Mouse (Mus musculus) embryonic facial prominence, embryonic 15.5 days (tissue): ENCODE measurements around the gene Fem1a. TPM values are rescaled to one million over a fixed set of nuclear protein-coding genes. Genes with fewer than 3 reads are reported as not detected.
A peak's percentile ranks its signal among the peaks of the same experiment; 100 is the strongest.

ENCODE experiments used
- ATAC-seq: fragments of 200-750 bp; cut with Nextera tagmentation; 2 replicates; pipeline ENCODE4 v1.8.0; 2017; ENCODE audit warnings: low read depth, moderate TSS enrichment; ENCODE audit not compliant: insufficient number of reproducible peaks, low FRiP score, low TSS enrichment
- H3K27ac ChIP-seq: fragments of 300-500 bp; sonication (generic); replicated peaks from 2 replicates; pipeline ENCODE4 v1.5.1; 2015; ENCODE audit warnings: mild to moderate bottlenecking, inconsistent platforms
- H3K27me3 ChIP-seq: fragments of 300-500 bp; sonication (generic); 2 replicates; pipeline ENCODE4 v1.6.1; 2015; ENCODE audit warnings: inconsistent platforms
- H3K36me3 ChIP-seq: fragments of 300-500 bp; sonication (generic); 2 replicates; pipeline ENCODE4 v1.6.1; 2015; ENCODE audit warnings: mild to moderate bottlenecking, inconsistent platforms
- H3K4me1 ChIP-seq: fragments of 300-500 bp; sonication (generic); 2 replicates; pipeline ENCODE4 v1.6.1; 2015; ENCODE audit warnings: inconsistent platforms
- H3K4me2 ChIP-seq: fragments of 300-500 bp; sonication (generic); replicated peaks from 2 replicates; pipeline ENCODE4 v1.6.1; 2015; ENCODE audit warnings: mild to moderate bottlenecking, inconsistent platforms
- H3K4me3 ChIP-seq: fragments of 300-500 bp; sonication (generic); replicated peaks from 2 replicates; pipeline ENCODE4 v1.5.1; 2015; ENCODE audit warnings: mild to moderate bottlenecking, inconsistent platforms
- H3K9ac ChIP-seq: fragments of 300-500 bp; sonication (generic); 2 replicates; pipeline ENCODE4 v1.6.1; 2015; ENCODE audit warnings: inconsistent platforms
- H3K9me3 ChIP-seq: fragments of 300-500 bp; sonication (generic); replicated peaks from 2 replicates; pipeline ENCODE4 v1.6.1; 2016; ENCODE audit warnings: inconsistent platforms
- WGBS: fragments of 180-500 bp; shearing (Covaris S2); methylation state at CpG from one replicate; pipeline ENCODE4 v1.1.7; 2015; 5-methylcytosine and 5-hydroxymethylcytosine counted together
- microRNA counts: library from miRNA; unstranded; fragments of <30 nt; microRNA quantifications from one replicate; lab custom pipeline; 2016
- microRNA-seq: library from miRNA; unstranded; fragments of <30 nt; microRNA quantifications from one replicate; pipeline ENCODE4, GENCODE M21; 2016; ENCODE audit warnings: borderline number of aligned reads
- polyA plus RNA-seq: library from polyadenylated mRNA; unstranded; fragments of >200 nt; fragmentation: Nextera tagmentation; extraction: Ambion mirVana; gene quantifications from 2 replicates; pipeline ENCODE4 v1.2.1, GENCODE M21; 2015

The Fem1a gene
- polyA plus RNA-seq, 1 experiment from 2014 or later, result 15.0 TPM

DNA sequence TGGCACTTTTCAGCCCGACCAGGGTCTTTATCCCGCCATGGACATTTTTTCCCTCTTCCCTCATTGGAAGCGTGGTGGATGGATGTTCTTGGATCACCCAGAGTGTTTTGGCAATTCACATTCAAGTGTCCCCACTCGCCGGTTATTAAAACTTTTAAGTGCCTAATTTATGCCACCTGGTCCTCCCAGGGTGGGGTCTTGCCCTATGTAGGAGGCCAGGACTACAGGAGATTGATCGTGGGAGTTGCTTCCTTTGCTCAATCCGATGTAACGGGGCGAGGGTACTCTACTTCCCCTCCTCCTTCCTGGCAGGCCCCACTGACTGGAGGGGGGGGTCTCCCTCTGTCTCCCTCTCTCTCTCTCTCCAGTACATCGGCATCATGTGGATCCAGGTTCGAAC is 48.1 kb downstream of the Fem1a start:
- Histone ChIP-seq H3K36me3 (peaks cover 16% of the 10 kb centered on the region; the same call in 1 of the 2 replicates), H3K27ac (peak overlapping the region; percentile 51; the same call in 1 of the 2 replicates), H3K9ac (peak overlapping the region; percentile 64), H3K4me3 (peak overlapping the region; percentile 77), H3K4me2 (peak overlapping the region; percentile 100), H3K4me1 (peaks cover 59% of the 10 kb centered on the region), H3K9me3 (no peaks in the 10 kb centered on the region), H3K27me3 (no peaks in the 10 kb centered on the region)
- 8% methylated on average over 11 of the region's 11 CpGs for WGBS
- ATAC-seq, result no peak

- no peak for ATAC-seq
- H3K27ac ChIP-seq, result peak overlapping the region; percentile 51; the same call in 1 of the 2 replicates
- H3K4me3 ChIP-seq, result peak overlapping the region; percentile 77
- H3K4me2 ChIP-seq, result peak overlapping the region; percentile 100
- H3K36me3 ChIP-seq, result peaks cover 18% of the 10 kb centered on the region
- peaks cover 59% of the 10 kb centered on the region for H3K4me1 ChIP-seq
- H3K9me3 ChIP-seq, result no peaks in the 10 kb centered on the region
- H3K27me3 ChIP-seq, result no peaks in the 10 kb centered on the region
- WGBS, result 17% methylated on average over 9 of the region's 9 CpGs
- peak overlapping the region; percentile 64 for H3K9ac ChIP-seq
Measured at GRCm38 (mm10) chr17:56305156-56305555, 48.5 kb downstream of the Fem1a start.

GRCm38 (mm10) chr17:56305826-56306225 is 49.2 kb downstream of the Fem1a start:
- no peak for ATAC-seq
- H3K9me3 ChIP-seq, result no peaks in the 10 kb centered on the region
- H3K27me3 ChIP-seq, result no peaks in the 10 kb centered on the region
- H3K36me3 ChIP-seq, result peaks cover 25% of the 10 kb centered on the region
- peak overlapping the region; percentile 100 for H3K4me2 ChIP-seq
- H3K27ac ChIP-seq, result 0 out of 2 replicates have a peak overlapping the region, but pooled peaks have one; percentile 51
- H3K4me3 ChIP-seq, result peak overlapping the region; percentile 77
- WGBS, result 62% methylated on average over 8 of the region's 8 CpGs
- peaks cover 59% of the 10 kb centered on the region for H3K4me1 ChIP-seq
- no peak overlapping the region for H3K9ac ChIP-seq

GRCm38 (mm10) chr17:56308088-56308487 is 51.5 kb downstream of the Fem1a start:
- WGBS, result 73% methylated on average over 6 of the region's 6 CpGs
- H3K27ac ChIP-seq, result peak overlapping the region; percentile 55
- no peak overlapping the region for H3K4me2 ChIP-seq
- H3K4me3 ChIP-seq, result 0 out of 2 replicates have a peak overlapping the region, but pooled peaks have one; percentile 0
- no peaks in the 10 kb centered on the region for H3K9me3 ChIP-seq
- peaks cover 51% of the 10 kb centered on the region for H3K4me1 ChIP-seq
- H3K27me3 ChIP-seq, result no peaks in the 10 kb centered on the region
- no peak overlapping the region for H3K9ac ChIP-seq
- ATAC-seq, result 0 out of 2 replicates have a peak, but pooled peaks have one; percentile 15
- H3K36me3 ChIP-seq, result peaks cover 46% of the 10 kb centered on the region

GRCm38 (mm10) chr17:56309191-56309945 is 52.8 kb downstream of the Fem1a start:
- no peaks in the 10 kb centered on the region for H3K9me3 ChIP-seq
- H3K4me3 ChIP-seq, result no peak overlapping the region
- no peaks in the 10 kb centered on the region for H3K27me3 ChIP-seq
- WGBS, result 79% methylated on average over 15 of the region's 15 CpGs
- no peak overlapping the region for H3K9ac ChIP-seq
- H3K4me1 ChIP-seq, result peaks cover 43% of the 10 kb centered on the region
- no peak for ATAC-seq
- no peak overlapping the region for H3K4me2 ChIP-seq
- peaks cover 58% of the 10 kb centered on the region for H3K36me3 ChIP-seq
- peak overlapping the region; percentile 55; the same call in 1 of the 2 replicates for H3K27ac ChIP-seq

MicroRNAs within 50 kb of the gene (microRNA counts, 519-probe panel; counts per million panel counts)
- microRNA mmu-miR-7b (lab: Ali Mortazavi, UCI), result 2,331 counts per million, percentile 53 among the panel's probes with 10 or more counts

Small RNA genes lying within 50 kb of the gene (microRNA-seq; reads per million reads assigned to microRNA genes)
- gene Mir7b, result 24.3 reads per million, percentile 39 among the genes with 10 or more reads in this experiment

Other genes with a start within 250 kb of the Fem1a start
- gene Sh3gl1, start 220.2 kb upstream of the Fem1a start, polyA plus RNA-seq, result 194 and 201 TPM in 2 replicates
- 21.6 and 23.0 TPM in 2 replicates for gene Chaf1a, start 216.4 kb upstream of the Fem1a start, polyA plus RNA-seq
- 46.4 and 51.6 TPM in 2 replicates for gene Ubxn6, start 181.8 kb upstream of the Fem1a start, polyA plus RNA-seq
- gene Hdgfl2, start 177.2 kb upstream of the Fem1a start, polyA plus RNA-seq, result 112 and 119 TPM in 2 replicates
- gene Plin4, start 147.0 kb upstream of the Fem1a start, polyA plus RNA-seq, result 0.08 TPM in 1 of 2 replicates, not detected in the other
- 0.72 and 1.2 TPM in 2 replicates for gene Plin5, start 139.2 kb upstream of the Fem1a start, polyA plus RNA-seq
- 1.4 and 1.8 TPM in 2 replicates for gene Lrg1, start 134.8 kb upstream of the Fem1a start, polyA plus RNA-seq
- 4.2 and 4.6 TPM in 2 replicates for gene Sema6b, start 116.5 kb upstream of the Fem1a start, polyA plus RNA-seq
- 13.9 and 14.5 TPM in 2 replicates for gene Tnfaip8l1, start 94.3 kb upstream of the Fem1a start, polyA plus RNA-seq
- gene Mydgf, start 72.9 kb upstream of the Fem1a start, polyA plus RNA-seq, result 102 and 108 TPM in 2 replicates
- gene Dpp9, start 37.9 kb upstream of the Fem1a start, polyA plus RNA-seq, result 37.1 and 40.9 TPM in 2 replicates
- 6.7 and 7.4 TPM in 2 replicates for gene Ticam1, start 20.0 kb downstream of the Fem1a start, polyA plus RNA-seq
- 89.5 and 92.6 TPM in 2 replicates for gene Plin3, start 36.1 kb downstream of the Fem1a start, polyA plus RNA-seq
- 0.33 TPM in 1 of 2 replicates, not detected in the other for gene Arrdc5, start 43.5 kb downstream of the Fem1a start, polyA plus RNA-seq
- gene Uhrf1, start 46.5 kb downstream of the Fem1a start, polyA plus RNA-seq, result 110 and 113 TPM in 2 replicates
- 40.1 and 43.6 TPM in 2 replicates for gene Kdm4b, start 69.3 kb downstream of the Fem1a start, polyA plus RNA-seq
- gene Ptprs, start 219.7 kb downstream of the Fem1a start, polyA plus RNA-seq, result 116 and 118 TPM in 2 replicates